Mouse (Mus musculus) forebrain, embryonic 15.5 days (tissue): ENCODE results near the gene Nme7. TPM values are rescaled to one million over a fixed set of nuclear protein-coding genes. Genes with fewer than 3 reads are reported as not detected.

Source experiments
- ATAC-seq: fragments of 200-750 bp; cut with Nextera tagmentation; replicated peaks from 2 replicates; pipeline ENCODE4 v1.8.0; 2017; ENCODE audit warnings: mild to moderate bottlenecking, moderate TSS enrichment, moderate library complexity
- H3K27ac ChIP-seq: fragments of 300-500 bp; sonication (generic); replicated peaks from 2 replicates; pipeline ENCODE4 v1.5.1; 2015; ENCODE audit warnings: mild to moderate bottlenecking, inconsistent platforms
- H3K27me3 ChIP-seq: fragments of 300-500 bp; sonication (generic); 2 replicates; pipeline ENCODE4 v1.6.1; 2015; ENCODE audit warnings: inconsistent platforms
- H3K36me3 ChIP-seq: fragments of 300-500 bp; sonication (generic); 2 replicates; pipeline ENCODE4 v1.6.1; 2015; ENCODE audit warnings: mild to moderate bottlenecking, inconsistent platforms
- H3K4me1 ChIP-seq: fragments of 300-500 bp; sonication (generic); 2 replicates; pipeline ENCODE4 v1.6.1; 2015; ENCODE audit warnings: inconsistent platforms
- H3K4me2 ChIP-seq: fragments of 300-500 bp; sonication (generic); replicated peaks from 2 replicates; pipeline ENCODE4 v1.6.1; 2015; ENCODE audit warnings: mild to moderate bottlenecking, inconsistent platforms
- H3K4me3 ChIP-seq: fragments of 300-500 bp; sonication (generic); 2 replicates; pipeline ENCODE4 v1.5.1; 2015; ENCODE audit warnings: mild to moderate bottlenecking, inconsistent platforms
- H3K9ac ChIP-seq: fragments of 300-500 bp; sonication (generic); replicated peaks from 2 replicates; pipeline ENCODE4 v1.6.1; 2015; ENCODE audit warnings: mild to moderate bottlenecking, inconsistent platforms
- H3K9me3 ChIP-seq: fragments of 300-500 bp; sonication (generic); 2 replicates; pipeline ENCODE4 v1.6.1; 2016; ENCODE audit warnings: inconsistent platforms
- WGBS: fragments of 180-500 bp; shearing (Covaris S2); methylation state at CpG from one replicate; pipeline ENCODE4 v1.1.7; 2015; ENCODE audit warnings: mixed read lengths; 5-methylcytosine and 5-hydroxymethylcytosine counted together
- polyA plus RNA-seq: library from polyadenylated mRNA; unstranded; fragments of >200 nt; fragmentation: Nextera tagmentation; extraction: Ambion mirVana; gene quantifications from 2 replicates; pipeline ENCODE4 v1.2.1, GENCODE M21; 2015

The Nme7 gene
- polyA plus RNA-seq, 1 experiment from 2014 or later, result 41.6 TPM

DNA sequence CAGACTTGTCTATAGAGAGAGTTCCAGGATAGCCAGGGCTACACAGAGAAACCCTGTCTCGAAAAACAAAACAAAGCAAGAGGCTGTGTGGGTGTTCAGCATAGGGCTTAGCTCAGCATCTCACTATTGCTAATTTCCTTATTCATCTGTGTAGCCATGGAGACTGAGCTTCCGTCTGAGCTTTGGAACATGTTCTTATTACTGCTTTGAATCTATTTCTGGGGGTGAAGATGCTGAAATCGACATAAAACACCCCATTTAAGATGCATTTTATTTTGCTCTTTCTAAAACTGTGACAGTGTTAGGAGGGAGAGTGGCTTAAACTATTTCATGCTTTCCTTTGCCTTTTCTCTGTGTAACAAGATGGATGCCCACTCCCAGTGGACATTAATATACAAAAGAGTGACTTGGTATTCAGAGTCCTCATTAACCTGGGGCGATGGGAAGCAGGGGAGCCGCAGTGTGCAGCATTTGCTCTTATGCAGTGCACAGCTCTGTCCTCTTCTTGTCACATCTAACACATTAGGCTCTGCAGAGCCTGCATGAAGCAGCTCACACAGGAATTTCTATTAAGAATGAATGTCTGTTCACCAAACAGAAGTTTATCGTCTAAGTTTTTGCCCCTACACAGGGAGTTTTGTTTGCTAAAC lies 91.3 kb downstream of the Nme7 start:
- Histone ChIP-seq H3K27ac (peak overlapping the region; percentile 58), H3K36me3 (no peaks in the 10 kb centered on the region), H3K9ac (no peak overlapping the region), H3K9me3 (no peaks in the 10 kb centered on the region), H3K4me3 (no peak overlapping the region), H3K4me2 (no peak overlapping the region), H3K27me3 (no peaks in the 10 kb centered on the region), H3K4me1 (peaks cover 11% of the 10 kb centered on the region)
- peak; percentile 87 for ATAC-seq
- 22% methylated on average over 6 of the region's 6 CpGs for WGBS

DNA sequence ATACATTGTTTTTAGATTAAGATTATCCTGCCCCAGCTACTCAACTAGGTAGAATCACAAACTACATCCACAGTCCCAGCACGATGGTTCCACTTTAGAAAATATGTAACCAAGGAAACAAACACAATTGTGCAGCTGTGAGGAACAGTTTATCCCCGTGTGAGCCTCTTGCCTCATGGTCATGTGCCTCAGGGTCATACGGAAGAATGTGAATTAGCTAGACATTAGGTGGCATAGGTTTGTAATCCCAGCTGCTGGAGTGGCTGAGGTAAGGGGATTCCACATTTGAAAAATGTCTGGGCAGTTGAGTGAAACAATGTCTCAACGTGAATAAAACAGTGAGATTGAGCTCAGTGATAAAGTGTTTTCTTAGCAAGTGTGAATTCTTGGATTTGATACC lies 93.8 kb downstream of the Nme7 start:
- 42% methylated on average over 4 of the region's 4 CpGs for WGBS
- Histone ChIP-seq H3K27ac (no peak overlapping the region), H3K9ac (no peak overlapping the region), H3K27me3 (no peaks in the 10 kb centered on the region), H3K36me3 (peaks cover 5% of the 10 kb centered on the region; the same call in 1 of the 2 replicates), H3K4me2 (no peak overlapping the region), H3K9me3 (0 out of 2 replicates have a peak, but pooled peaks cover 3% of the 10 kb centered on the region), H3K4me3 (no peak overlapping the region), H3K4me1 (peaks cover 7% of the 10 kb centered on the region)
- ATAC-seq, result no peak

DNA sequence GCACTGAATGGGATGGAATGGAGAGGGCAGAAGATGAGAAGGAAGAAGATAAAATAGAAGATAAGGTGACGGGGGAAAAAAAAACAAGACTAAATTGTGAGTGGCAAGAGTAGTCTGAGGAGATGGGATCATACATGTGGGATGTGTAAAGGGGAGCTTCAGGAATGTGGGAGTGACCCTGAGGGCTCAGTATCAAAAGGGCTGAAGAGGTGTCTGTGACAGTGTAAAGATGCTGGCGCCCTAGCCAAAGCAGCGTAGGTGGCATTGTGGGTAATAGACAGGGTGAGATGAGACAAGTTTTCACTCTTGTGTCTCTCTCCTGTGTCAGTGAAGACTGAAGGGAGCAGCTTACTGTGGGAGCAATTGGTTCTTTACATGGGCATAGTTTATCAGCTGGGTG lies 95.7 kb downstream of the Nme7 start:
- Histone ChIP-seq H3K4me1 (peaks cover 7% of the 10 kb centered on the region), H3K36me3 (peaks cover 19% of the 10 kb centered on the region), H3K9ac (no peak overlapping the region), H3K4me2 (no peak overlapping the region), H3K4me3 (no peak overlapping the region), H3K27ac (no peak overlapping the region), H3K9me3 (0 out of 2 replicates have a peak, but pooled peaks cover 3% of the 10 kb centered on the region), H3K27me3 (no peaks in the 10 kb centered on the region)
- 92% methylated on average over 3 of the region's 3 CpGs for WGBS
- ATAC-seq, result no peak

DNA sequence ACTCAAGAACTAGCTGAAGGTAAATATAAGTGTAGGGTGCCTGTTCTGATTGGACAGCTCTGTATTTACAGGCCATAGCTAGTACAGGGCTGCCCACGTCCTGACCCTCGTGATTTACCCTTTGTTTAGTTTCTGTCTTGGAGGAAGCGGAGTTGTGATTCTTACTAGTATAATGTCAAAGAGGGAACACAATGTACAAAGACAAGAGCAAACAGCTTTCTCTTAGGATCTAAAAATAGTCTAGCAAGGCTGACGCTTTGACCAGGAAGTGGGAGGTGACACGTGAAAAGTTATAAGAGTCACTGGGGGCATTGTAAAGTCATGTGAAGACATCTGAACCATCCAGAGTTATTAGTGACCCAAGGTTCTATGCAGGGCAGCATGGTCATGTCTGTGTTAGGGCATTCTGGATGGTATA lies 101.5 kb downstream of the Nme7 start:
- Histone ChIP-seq H3K27ac (no peak overlapping the region), H3K9ac (no peak overlapping the region), H3K4me3 (no peak overlapping the region), H3K36me3 (peaks cover 19% of the 10 kb centered on the region), H3K4me1 (0 out of 2 replicates have a peak, but pooled peaks cover 4% of the 10 kb centered on the region), H3K9me3 (0 out of 2 replicates have a peak, but pooled peaks cover 3% of the 10 kb centered on the region), H3K4me2 (no peak overlapping the region), H3K27me3 (no peaks in the 10 kb centered on the region)
- no peak for ATAC-seq
- 82% methylated on average over 5 of the region's 5 CpGs for WGBS

DNA sequence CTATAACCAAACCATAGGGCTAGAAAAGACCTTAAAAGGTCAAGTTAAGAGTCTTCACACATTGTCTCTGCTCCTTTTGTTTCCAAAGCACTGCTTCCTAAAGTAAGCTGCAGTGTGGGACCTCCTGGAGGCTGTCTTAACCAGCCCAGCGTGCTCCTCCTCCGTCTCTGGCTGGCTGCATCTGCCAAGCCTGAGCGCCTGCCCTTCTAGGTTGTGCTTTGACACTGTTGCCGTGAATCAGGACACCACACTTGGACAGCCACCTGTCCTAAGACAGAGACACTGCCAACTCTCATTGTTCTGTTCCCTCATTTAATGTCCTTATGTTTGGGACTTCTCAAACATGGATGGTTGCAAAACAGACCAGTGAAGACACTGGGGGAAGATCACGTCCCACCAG lies 102.6 kb downstream of the Nme7 start:
- Histone ChIP-seq H3K4me3 (no peak overlapping the region), H3K4me2 (no peak overlapping the region), H3K27me3 (no peaks in the 10 kb centered on the region), H3K36me3 (peaks cover 19% of the 10 kb centered on the region), H3K9me3 (0 out of 2 replicates have a peak, but pooled peaks cover 3% of the 10 kb centered on the region), H3K27ac (no peak overlapping the region), H3K4me1 (0 out of 2 replicates have a peak, but pooled peaks cover 4% of the 10 kb centered on the region), H3K9ac (no peak overlapping the region)
- ATAC-seq, result no peak
- 43% methylated on average over 5 of the region's 5 CpGs for WGBS

DNA sequence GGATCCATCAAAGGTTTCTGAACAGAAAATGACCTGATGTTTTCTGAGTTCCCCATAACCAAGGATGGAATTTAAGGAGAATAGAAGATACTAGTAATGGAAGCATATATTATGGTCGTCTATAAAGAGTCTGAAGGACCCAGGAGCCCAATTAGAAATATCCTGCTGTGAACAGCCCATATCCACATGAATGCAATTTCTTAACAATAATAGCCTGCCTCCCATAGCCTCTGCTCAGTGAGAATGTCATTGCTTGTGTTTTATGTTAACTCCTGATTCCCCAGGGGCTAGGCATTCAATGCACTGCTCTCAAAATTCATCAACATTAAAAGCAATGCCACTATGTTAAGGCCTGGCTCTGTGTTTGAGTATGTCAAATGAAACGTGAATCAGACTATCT lies 104.7 kb downstream of the Nme7 start:
- H3K27ac ChIP-seq, result no peak overlapping the region
- 10% methylated on average over 2 of the region's 2 CpGs for WGBS
- H3K4me1 ChIP-seq, result 0 out of 2 replicates have a peak, but pooled peaks cover 4% of the 10 kb centered on the region
- ATAC-seq, result 0 out of 2 replicates have a peak, but pooled peaks have one; percentile 18
- H3K9me3 ChIP-seq, result no peaks in the 10 kb centered on the region
- peaks cover 4% of the 10 kb centered on the region; the same call in 1 of the 2 replicates for H3K36me3 ChIP-seq
- H3K27me3 ChIP-seq, result no peaks in the 10 kb centered on the region
- H3K9ac ChIP-seq, result no peak overlapping the region
- no peak overlapping the region for H3K4me2 ChIP-seq
- H3K4me3 ChIP-seq, result no peak overlapping the region

DNA sequence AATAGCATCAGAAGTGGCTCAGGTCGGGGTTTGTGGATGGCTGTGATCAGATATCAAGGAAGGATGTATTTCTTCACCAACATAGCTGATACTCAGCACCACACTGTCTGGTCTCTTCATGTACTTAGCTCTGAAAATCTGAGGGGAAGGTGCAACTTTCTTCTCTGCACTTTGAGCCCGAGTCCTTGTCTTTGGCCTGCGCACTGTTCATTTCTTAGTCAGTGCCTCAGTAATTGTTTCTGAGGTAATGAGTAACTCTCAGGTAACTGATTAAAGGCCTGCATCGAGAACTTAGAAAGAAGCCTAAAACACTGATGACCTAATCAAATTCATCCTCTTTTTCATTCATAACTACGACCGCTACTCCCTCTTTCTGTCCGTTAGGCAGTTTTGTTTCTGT lies 107.4 kb downstream of the Nme7 start:
- no peak for ATAC-seq
- 82% methylated on average over 7 of the region's 7 CpGs for WGBS
- H3K4me1 ChIP-seq, result 0 out of 2 replicates have a peak, but pooled peaks cover 4% of the 10 kb centered on the region

DNA sequence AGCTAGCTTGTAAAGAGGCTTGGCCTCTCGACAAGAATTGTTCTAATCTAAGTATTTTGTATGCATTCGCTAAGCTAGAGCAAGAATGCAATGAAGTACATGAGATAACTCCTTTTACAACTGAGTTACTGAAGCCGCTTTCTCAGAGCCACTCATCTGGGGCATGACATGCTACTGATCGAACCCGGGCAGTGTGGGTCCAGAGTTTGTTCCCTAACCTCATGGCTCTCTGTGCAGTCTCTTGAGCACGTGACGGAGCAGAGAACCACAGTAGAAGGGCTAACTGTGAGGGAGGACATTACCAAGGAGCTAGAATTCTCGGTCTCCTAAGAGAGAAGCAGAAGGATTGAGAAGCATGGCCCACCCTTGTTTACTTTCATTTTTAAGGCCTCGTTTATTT lies 109.0 kb downstream of the Nme7 start:
- no peak for ATAC-seq
- Histone ChIP-seq H3K9me3 (no peaks in the 10 kb centered on the region), H3K36me3 (no peaks in the 10 kb centered on the region), H3K9ac (no peak overlapping the region), H3K27me3 (no peaks in the 10 kb centered on the region), H3K27ac (no peak overlapping the region), H3K4me1 (0 out of 2 replicates have a peak, but pooled peaks cover 4% of the 10 kb centered on the region), H3K4me2 (no peak overlapping the region), H3K4me3 (no peak overlapping the region)
- WGBS, result 96% methylated on average over 9 of the region's 9 CpGs

More for the DNA sequence above, 107.4 kb downstream of the Nme7 start:
- H3K4me3 ChIP-seq, result no peak overlapping the region
- H3K27ac ChIP-seq, result no peak overlapping the region
- no peaks in the 10 kb centered on the region for H3K36me3 ChIP-seq
- no peak overlapping the region for H3K4me2 ChIP-seq
- H3K9me3 ChIP-seq, result no peaks in the 10 kb centered on the region
- H3K27me3 ChIP-seq, result no peaks in the 10 kb centered on the region
- no peak overlapping the region for H3K9ac ChIP-seq

DNA sequence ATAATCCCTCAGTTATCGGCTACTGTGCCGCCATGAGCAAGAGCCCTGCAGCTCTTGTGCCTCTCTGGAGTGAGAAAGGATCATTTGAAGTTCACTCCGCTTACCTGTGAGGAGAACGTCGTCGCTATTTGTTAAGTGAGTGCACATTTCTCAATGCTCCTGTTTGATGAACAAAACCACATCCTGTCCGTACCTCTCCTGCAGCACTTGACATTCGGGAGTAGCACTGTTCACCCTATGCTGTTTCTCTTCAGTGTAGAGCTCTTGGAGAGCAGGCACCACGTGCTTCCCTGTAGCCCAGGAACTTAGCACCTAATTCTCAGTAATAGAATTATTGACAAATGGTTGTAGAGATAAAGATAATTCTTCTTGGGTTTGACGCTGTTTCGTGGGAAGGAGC lies 109.7 kb downstream of the Nme7 start:
- H3K36me3 ChIP-seq, result no peaks in the 10 kb centered on the region
- H3K4me1 ChIP-seq, result 0 out of 2 replicates have a peak, but pooled peaks cover 3% of the 10 kb centered on the region
- no peak for ATAC-seq
- H3K9me3 ChIP-seq, result no peaks in the 10 kb centered on the region
- 95% methylated on average over 11 of the region's 11 CpGs for WGBS
- H3K27me3 ChIP-seq, result no peaks in the 10 kb centered on the region
- no peak overlapping the region for H3K9ac ChIP-seq
- H3K4me3 ChIP-seq, result no peak overlapping the region
- no peak overlapping the region for H3K4me2 ChIP-seq
- H3K27ac ChIP-seq, result no peak overlapping the region

DNA sequence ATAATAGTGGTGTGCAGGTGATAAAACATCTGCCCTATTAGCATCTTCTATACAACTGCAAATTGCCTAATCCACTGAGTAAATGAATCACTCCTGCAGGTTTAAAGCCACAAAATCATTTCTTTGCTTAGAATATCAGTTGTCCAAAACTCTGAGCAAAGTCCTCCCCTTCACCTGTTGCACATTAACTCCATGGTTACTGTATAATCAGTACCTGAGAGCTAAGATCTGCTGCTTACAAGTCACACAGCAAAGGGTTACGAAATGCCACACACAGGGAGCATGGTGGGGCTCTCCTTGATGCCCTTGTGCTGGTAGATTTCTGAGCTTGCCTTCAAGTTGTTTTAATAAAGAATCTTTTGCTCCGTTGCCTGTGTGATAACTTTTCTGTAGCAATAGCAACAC lies 111.4 kb downstream of the Nme7 start:
- no peak overlapping the region for H3K4me2 ChIP-seq
- H3K27ac ChIP-seq, result no peak overlapping the region
- no peaks in the 10 kb centered on the region for H3K9me3 ChIP-seq
- H3K4me1 ChIP-seq, result no peaks in the 10 kb centered on the region
- H3K36me3 ChIP-seq, result no peaks in the 10 kb centered on the region
- ATAC-seq, result no peak
- WGBS, result 83% methylated on average over 2 of the region's 2 CpGs
- H3K9ac ChIP-seq, result no peak overlapping the region
- H3K27me3 ChIP-seq, result no peaks in the 10 kb centered on the region
- H3K4me3 ChIP-seq, result no peak overlapping the region

DNA sequence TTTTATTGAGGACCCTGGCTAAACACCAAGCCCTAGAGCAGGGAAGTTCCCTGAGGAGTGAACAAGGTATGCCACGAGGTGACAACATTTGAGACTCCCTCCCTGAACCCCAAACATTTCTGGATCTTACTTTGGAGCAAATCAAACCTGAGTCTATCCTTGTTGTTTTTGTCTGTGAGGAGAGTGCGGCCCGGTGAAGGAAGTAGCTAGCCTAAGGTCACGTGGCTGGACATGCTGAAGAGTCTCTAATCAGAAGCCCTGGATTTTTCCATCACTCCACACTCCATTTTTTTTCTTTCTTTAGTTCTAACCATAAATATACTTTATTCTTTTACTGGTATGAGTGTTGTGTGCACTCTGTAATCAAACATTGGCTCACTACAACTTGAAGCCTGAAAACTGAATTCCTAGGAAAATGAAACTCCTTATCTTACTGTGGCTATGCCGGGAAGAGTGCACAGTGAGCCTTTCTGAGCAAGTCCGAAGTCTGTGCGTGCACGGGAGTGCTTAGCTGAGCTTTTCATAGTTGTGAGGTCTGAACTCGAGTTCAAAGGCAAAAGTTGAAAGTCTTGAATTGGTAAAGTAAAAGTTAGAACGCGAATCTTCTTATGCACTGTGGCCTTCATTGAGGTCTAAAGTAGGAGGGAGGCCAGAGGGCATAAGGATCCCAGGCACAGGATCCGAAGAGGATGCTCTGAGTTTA lies 112.9 kb downstream of the Nme7 start:
- H3K4me3 ChIP-seq, result no peak overlapping the region
- H3K4me1 ChIP-seq, result no peaks in the 10 kb centered on the region
- no peaks in the 10 kb centered on the region for H3K36me3 ChIP-seq
- 90% methylated on average over 12 of the region's 12 CpGs for WGBS
- no peaks in the 10 kb centered on the region for H3K27me3 ChIP-seq
- H3K4me2 ChIP-seq, result no peak overlapping the region
- H3K27ac ChIP-seq, result no peak overlapping the region
- H3K9ac ChIP-seq, result no peak overlapping the region
- no peaks in the 10 kb centered on the region for H3K9me3 ChIP-seq
- no peak for ATAC-seq

DNA sequence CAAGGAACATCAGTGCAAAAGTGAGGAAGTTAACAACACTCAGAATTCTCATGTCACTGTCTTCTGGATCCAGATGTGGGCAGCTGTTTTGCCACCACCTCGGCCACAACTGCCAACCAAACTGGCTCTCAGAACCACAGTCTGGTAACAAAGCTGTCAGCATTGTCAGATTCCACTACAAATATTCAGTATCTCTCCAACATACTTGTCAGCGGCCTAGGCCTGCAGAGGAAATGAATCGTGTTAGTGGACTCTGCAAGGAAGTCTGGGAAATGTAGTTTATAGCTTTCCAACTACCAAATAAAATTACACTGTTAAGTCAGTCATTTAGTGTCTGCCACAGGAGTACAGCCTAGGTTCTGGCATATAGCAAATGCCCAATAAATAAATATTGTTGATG lies 113.7 kb downstream of the Nme7 start:
- Histone ChIP-seq H3K27me3 (no peaks in the 10 kb centered on the region), H3K4me3 (no peak overlapping the region), H3K36me3 (no peaks in the 10 kb centered on the region), H3K27ac (no peak overlapping the region), H3K9me3 (no peaks in the 10 kb centered on the region), H3K4me1 (no peaks in the 10 kb centered on the region), H3K9ac (no peak overlapping the region), H3K4me2 (no peak overlapping the region)
- 85% methylated on average over 3 of the region's 3 CpGs for WGBS
- ATAC-seq, result no peak
